Mouse (Mus musculus) lung, postnatal 0 days (tissue): ENCODE data around the gene Adgrg2. TPM values are rescaled to one million over a fixed set of nuclear protein-coding genes. Genes with fewer than 3 reads are reported as not detected.

Experiments used
- ATAC-seq: fragments of 200-750 bp; cut with Nextera tagmentation; 2 replicates; pipeline ENCODE4 v1.8.0; 2017; ENCODE audit warnings: moderate library complexity
- DNase-seq: peaks from one replicate; pipeline ENCODE4 v3.0.0-alpha.2; 2016; ENCODE audit warnings: low spot score
- H3K27ac ChIP-seq: fragments of 300-500 bp; sonication (generic); 2 replicates; pipeline ENCODE4 v1.5.1; 2014; ENCODE audit warnings: antibody characterized with exemption, mild to moderate bottlenecking, low read length, mixed read lengths
- H3K27me3 ChIP-seq: fragments of 300-500 bp; sonication (generic); replicated peaks from 2 replicates; pipeline ENCODE4 v1.6.1; 2014; ENCODE audit warnings: low read length, mixed read lengths; ENCODE audit not compliant: insufficient read depth
- H3K36me3 ChIP-seq: fragments of 300-500 bp; sonication (generic); 2 replicates; pipeline ENCODE4 v1.6.1; 2014; ENCODE audit warnings: low read length, mixed read lengths; ENCODE audit not compliant: insufficient read depth
- H3K4me1 ChIP-seq: fragments of 300-500 bp; sonication (generic); 2 replicates; pipeline ENCODE4 v1.6.1; 2014; ENCODE audit warnings: antibody characterized with exemption, low read depth, low read length, mixed read lengths; ENCODE audit not compliant: insufficient read depth
- H3K4me2 ChIP-seq: fragments of 300-500 bp; sonication (generic); replicated peaks from 2 replicates; pipeline ENCODE4 v1.6.1; 2014; ENCODE audit warnings: low read depth, mild to moderate bottlenecking, low read length, moderate library complexity, mixed read lengths
- H3K4me3 ChIP-seq: fragments of 300-500 bp; sonication (generic); 2 replicates; pipeline ENCODE4 v1.5.1; 2014; ENCODE audit warnings: low read depth, low read length
- H3K9ac ChIP-seq: fragments of 300-500 bp; sonication (generic); replicated peaks from 2 replicates; pipeline ENCODE4 v1.6.1; 2014; ENCODE audit warnings: low read depth, mild to moderate bottlenecking
- H3K9me3 ChIP-seq: fragments of 300-500 bp; sonication (generic); 2 replicates; pipeline ENCODE4 v1.6.1; 2016; ENCODE audit warnings: low read length, mixed read lengths
- CTCF ChIP-seq: IDR thresholded peaks from 2 replicates; pipeline ENCODE4 v1.5.1; 2016; ENCODE audit warnings: antibody characterized with exemption, mild to moderate bottlenecking
- EP300 ChIP-seq: IDR thresholded peaks from 2 replicates; pipeline ENCODE4 v1.6.1; 2016; ENCODE audit warnings: antibody characterized with exemption, mild to moderate bottlenecking, control low read depth
- WGBS: fragments of 180-500 bp; shearing (Covaris S2); extraction: QIAGEN DNeasy Blood & Tissue Kit; methylation state at CpG from one replicate; pipeline ENCODE4 v1.1.7; 2014; 5-methylcytosine and 5-hydroxymethylcytosine counted together
- polyA plus RNA-seq: library from polyadenylated mRNA; unstranded; fragments of >200 nt; fragmentation: Nextera tagmentation; extraction: Ambion mirVana; gene quantifications from 2 replicates; pipeline ENCODE4 v1.2.1, GENCODE M21; 2015

Gene Adgrg2
- polyA plus RNA-seq = 4.7 and 5.9 TPM in 2 replicates

DNA sequence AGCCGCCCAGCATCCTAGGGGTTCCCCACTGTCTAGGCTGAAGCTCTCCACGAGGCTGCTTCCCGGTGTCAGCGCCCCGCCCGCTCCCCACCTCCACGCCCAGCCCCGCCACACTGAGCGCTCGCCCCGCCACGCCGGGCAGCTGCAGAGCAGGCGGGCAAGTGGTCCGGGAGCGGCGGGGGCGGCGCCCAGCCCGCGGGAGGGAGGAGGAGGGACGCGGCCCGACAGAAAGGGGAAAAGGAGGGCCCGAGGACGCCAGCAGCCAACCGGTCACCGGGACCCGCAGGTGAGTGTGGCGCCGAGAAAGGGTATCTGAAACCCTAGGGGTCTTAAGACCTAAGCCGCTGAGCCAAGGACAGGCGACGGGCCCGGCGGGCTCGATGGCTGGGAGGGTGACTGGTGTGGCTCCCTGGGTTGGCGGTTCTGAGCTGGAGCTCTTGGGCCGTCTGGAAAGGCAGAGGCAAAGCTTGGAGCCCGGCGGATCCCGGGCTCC, at the start of gene Adgrg2:
Gene Adgrg2, plus strand, starts transcription at position 227 of the 493 bp plus-strand sequence.
- H3K36me3 ChIP-seq = no peaks in the 10 kb centered on the region
- H3K4me3 ChIP-seq = peak within 1 kb of the TSS; percentile 37
- H3K4me2 ChIP-seq = peak within 1 kb of the TSS; percentile 59
- no peak within 1 kb of the TSS for H3K9ac ChIP-seq
- TF ChIP-seq EP300 (no peak), CTCF (no peak)
- peak; percentile 67 for ATAC-seq
- no peak within 1 kb of the TSS for H3K27ac ChIP-seq
- DNase-seq = peak; percentile 13
- no peaks in the 10 kb centered on the region for H3K27me3 ChIP-seq
- H3K9me3 ChIP-seq = no peaks in the 10 kb centered on the region
- no peaks in the 10 kb centered on the region for H3K4me1 ChIP-seq
- WGBS = 8% methylated on average over 36 of the region's 42 CpGs

DNA sequence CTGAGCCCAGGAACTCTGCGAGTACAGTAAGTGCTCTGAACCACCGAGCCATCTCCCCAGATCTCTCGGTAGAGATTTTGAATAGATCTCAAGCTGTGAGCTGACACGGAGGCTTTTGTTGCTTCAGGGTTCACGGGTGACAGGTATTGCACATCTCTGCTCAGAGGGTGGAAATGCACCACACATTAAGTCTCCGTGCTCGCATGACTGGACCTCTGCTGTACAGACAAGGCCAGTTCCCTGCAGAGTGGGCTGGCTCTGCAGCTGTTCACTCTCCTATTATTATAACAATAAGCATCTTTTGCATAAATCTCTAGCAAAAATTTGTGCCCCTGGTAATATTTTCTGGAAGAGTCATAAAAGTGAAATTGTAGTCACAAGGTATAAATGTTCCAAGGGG, 39.5 kb upstream of the Adgrg2 start:
- DNase-seq (no peak), ATAC-seq (no peak)
- TF ChIP-seq CTCF (no peak), EP300 (no peak)
- no peaks in the 10 kb centered on the region for H3K4me1 ChIP-seq
- H3K27ac ChIP-seq = no peak overlapping the region
- 77% methylated on average over 7 of the region's 7 CpGs for whole genome bisulfite sequencing
- no peaks in the 10 kb centered on the region for H3K36me3 ChIP-seq
- no peaks in the 10 kb centered on the region for H3K9me3 ChIP-seq
- H3K9ac ChIP-seq = no peak overlapping the region
- H3K4me2 ChIP-seq = no peak overlapping the region
- no peaks in the 10 kb centered on the region for H3K27me3 ChIP-seq
- no peak overlapping the region for H3K4me3 ChIP-seq

DNA sequence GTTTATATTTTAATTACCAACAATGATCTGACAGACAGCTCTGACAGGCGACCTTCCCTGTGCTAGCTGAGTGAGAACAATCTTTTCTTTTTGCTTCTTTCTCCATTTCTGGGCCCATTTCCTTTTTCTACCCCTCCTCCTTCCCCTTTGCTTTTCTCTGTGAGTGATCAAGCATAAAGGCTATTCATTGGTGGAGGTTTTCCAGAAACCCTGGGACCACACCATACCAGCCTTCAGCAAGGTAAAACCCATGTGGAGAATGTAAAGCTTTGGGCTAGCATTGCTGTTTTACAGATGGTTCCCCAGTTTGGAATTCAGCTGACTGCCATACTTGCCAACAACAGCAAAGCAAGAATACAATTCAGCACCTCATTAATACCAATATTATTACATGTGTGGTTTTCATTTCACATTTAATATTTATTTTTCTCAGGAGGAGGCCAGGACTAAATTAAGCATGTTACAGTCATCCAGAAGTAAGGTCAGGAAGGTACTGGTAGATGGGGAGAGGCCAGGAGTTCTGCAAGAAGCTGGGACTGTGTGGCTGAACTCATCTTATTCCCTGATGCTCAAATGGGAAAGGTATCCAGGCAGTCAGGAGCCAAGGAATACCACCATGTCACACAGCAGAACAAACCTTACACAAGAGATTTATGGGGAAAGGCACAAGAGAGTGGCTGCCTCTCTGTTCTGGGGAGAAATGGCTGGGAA, 38.4 kb upstream of the Adgrg2 start:
- no peak for DNase-seq
- Histone ChIP-seq H3K27me3 (no peaks in the 10 kb centered on the region), H3K4me3 (no peak overlapping the region), H3K4me1 (no peaks in the 10 kb centered on the region), H3K27ac (no peak overlapping the region), H3K9ac (no peak overlapping the region), H3K9me3 (no peaks in the 10 kb centered on the region), H3K4me2 (no peak overlapping the region), H3K36me3 (no peaks in the 10 kb centered on the region)
- ATAC-seq = no peak
- no peak for TF ChIP-seq EP300
- no peak for TF ChIP-seq CTCF
- WGBS = 45% methylated on average over 1 of the region's 1 CpGs

DNA sequence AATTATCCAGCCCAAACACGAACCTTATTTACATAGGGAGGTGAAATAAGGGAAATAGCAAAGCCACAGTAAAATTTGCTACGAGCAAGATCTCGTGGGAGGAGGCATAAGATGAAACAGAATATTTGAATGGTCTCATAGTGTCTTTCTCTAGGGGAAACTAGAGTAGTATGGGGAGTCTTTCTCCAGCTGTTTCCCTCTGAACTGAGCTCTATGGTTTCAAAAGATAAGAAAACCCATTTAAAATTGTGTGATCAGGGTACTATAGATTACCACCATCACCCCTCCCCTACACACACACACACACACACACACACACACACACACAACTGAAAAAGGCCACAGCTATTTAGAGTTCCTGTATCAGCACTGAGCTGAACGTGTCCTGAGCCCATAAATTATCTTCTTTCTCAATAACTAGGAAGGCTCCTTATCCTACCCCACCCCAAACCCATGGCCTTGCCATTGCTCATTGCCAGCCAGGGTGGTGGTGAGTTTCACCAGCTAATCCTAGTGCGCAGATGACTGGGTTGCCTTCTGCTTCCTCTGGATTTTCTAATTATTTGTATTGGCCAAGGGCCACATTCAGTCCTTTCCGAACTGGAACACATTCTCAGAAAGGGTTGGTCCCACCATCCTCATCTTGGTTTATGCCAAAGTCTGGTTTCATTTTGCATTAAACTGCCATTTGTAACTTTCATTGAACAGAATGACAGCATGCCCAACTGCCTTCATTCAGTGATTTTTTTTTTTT, 5.6 kb upstream of the Adgrg2 start:
- no peak overlapping the region for H3K4me2 ChIP-seq
- no peak overlapping the region for H3K27ac ChIP-seq
- ATAC-seq (no peak), DNase-seq (no peak)
- no peaks in the 10 kb centered on the region for H3K4me1 ChIP-seq
- H3K9me3 ChIP-seq = no peaks in the 10 kb centered on the region
- no peaks in the 10 kb centered on the region for H3K27me3 ChIP-seq
- no peak for TF ChIP-seq CTCF
- TF ChIP-seq EP300 = no peak
- no peak overlapping the region for H3K4me3 ChIP-seq
- no peaks in the 10 kb centered on the region for H3K36me3 ChIP-seq
- WGBS = 77% methylated on average over 6 of the region's 6 CpGs
- no peak overlapping the region for H3K9ac ChIP-seq

DNA sequence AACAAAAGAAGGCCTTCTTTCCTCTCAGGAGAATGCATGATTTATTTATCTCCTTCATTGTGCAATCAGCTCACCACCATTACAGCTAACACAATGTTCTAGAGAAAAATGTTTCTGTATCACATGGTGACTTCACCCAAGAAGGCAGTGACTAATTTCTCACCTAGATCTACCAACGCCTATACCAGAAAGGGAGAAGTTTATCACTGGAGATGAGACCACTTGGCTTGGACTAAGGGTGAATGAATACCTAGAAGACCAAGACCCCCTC, 5.1 kb upstream of the Adgrg2 start:
- H3K4me2 ChIP-seq = no peak overlapping the region
- no peaks in the 10 kb centered on the region for H3K27me3 ChIP-seq
- no peaks in the 10 kb centered on the region for H3K4me1 ChIP-seq
- no peaks in the 10 kb centered on the region for H3K9me3 ChIP-seq
- no peak overlapping the region for H3K4me3 ChIP-seq
- ATAC-seq = no peak
- 82% methylated on average over 1 of the region's 1 CpGs for WGBS
- H3K9ac ChIP-seq = no peak overlapping the region
- H3K36me3 ChIP-seq = no peaks in the 10 kb centered on the region
- H3K27ac ChIP-seq = no peak overlapping the region
- TF ChIP-seq EP300 (no peak), CTCF (no peak)
- no peak for DNase-seq

DNA sequence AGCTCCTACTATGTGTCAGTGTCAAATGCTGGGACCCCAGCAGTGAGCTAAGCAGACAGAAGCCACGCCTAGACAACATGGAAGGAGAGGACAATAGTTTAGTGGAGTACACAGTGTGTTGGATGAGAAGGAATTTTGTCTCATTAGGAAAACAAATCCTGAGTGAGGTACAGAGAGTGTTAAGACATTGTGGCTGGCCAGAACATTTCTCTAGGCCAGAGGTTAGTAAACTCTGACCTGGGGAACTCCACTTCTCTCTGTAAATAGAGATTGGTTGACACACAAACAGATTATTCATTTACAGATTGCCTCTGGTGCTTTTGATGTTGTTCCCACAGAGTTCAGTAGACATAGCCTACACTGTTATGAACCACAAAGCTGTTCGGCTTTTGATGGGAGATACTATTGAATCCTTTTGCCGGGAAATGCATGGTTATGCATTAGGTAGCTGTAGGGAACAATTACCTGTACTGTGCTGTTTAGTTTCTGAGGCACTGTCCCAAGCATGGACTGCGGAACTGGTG, 22.5 kb downstream of the Adgrg2 start:
- Histone ChIP-seq H3K4me3 (no peak overlapping the region), H3K36me3 (no peaks in the 10 kb centered on the region), H3K4me2 (no peak overlapping the region), H3K4me1 (no peaks in the 10 kb centered on the region), H3K9ac (no peak overlapping the region), H3K27me3 (no peaks in the 10 kb centered on the region), H3K27ac (no peak overlapping the region), H3K9me3 (no peaks in the 10 kb centered on the region)
- DNase-seq (no peak), ATAC-seq (no peak)
- TF ChIP-seq EP300 = no peak
- TF ChIP-seq CTCF = no peak
- 69% methylated on average over 4 of the region's 4 CpGs for WGBS
